Mouse (Mus musculus): ENCODE data around the gene Gdap1l1. TPM values are rescaled to one million over a fixed set of nuclear protein-coding genes. Genes with fewer than 3 reads are reported as not detected.
"Not testable (repeated sequence)": the region's sequence is repeated elsewhere in the genome, so short reads cannot be mapped to it uniquely, and the experiment has no call there.

Gene Gdap1l1
- total RNA-seq, 2 experiments from 2014 or later, result not detected

DNA sequence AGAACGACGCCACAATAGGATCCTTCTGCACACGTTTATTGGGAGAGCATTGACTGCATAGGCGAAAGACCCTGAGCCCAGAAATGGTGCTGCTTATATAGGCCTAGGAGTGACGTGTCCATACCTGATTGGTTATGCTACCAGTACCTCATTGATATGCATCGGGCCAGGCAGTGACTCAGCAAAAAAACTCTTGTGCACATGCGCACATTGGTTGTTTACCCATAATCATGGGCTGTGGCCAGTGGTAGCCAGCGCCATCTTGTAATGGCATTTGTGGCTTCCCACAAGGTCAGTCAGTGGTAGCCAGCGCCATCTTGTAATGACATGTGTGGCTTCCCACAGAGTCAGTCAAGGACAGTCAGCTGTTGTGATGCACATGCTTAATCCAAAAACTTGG lies 23.0 kb downstream of the Gdap1l1 start:
- ATAC-seq (replicated peaks; ENCODE audit: low FRiP score, low TSS enrichment, poor library complexity, severe bottlenecking), result not testable (repeated sequence)

- ATAC-seq (replicated peaks; ENCODE audit: low FRiP score, low TSS enrichment, poor library complexity, severe bottlenecking), result no peak
Observed at GRCm38 (mm10) chr2:163462386-163462785, 24.1 kb downstream of the Gdap1l1 start.

GRCm38 (mm10) chr2:163462801-163463200 lies 24.5 kb downstream of the Gdap1l1 start:
- no peak for ATAC-seq (replicated peaks; ENCODE audit: low FRiP score, low TSS enrichment, poor library complexity, severe bottlenecking)

- no peak for ATAC-seq (replicated peaks; ENCODE audit: low FRiP score, low TSS enrichment, poor library complexity, severe bottlenecking)
Observed at GRCm38 (mm10) chr2:163463251-163463769, 25.0 kb downstream of the Gdap1l1 start.

- ATAC-seq (replicated peaks; ENCODE audit: low FRiP score, low TSS enrichment, poor library complexity, severe bottlenecking), result no peak
Observed at GRCm38 (mm10) chr2:163463998-163464397, 25.7 kb downstream of the Gdap1l1 start.

GRCm38 (mm10) chr2:163464562-163464961 lies 26.3 kb downstream of the Gdap1l1 start:
- no peak for ATAC-seq (replicated peaks; ENCODE audit: low FRiP score, low TSS enrichment, poor library complexity, severe bottlenecking)

- ATAC-seq (replicated peaks; ENCODE audit: low FRiP score, low TSS enrichment, poor library complexity, severe bottlenecking), result no peak
Observed at GRCm38 (mm10) chr2:163466771-163467170, 28.5 kb downstream of the Gdap1l1 start.

- ATAC-seq (replicated peaks; ENCODE audit: low FRiP score, low TSS enrichment, poor library complexity, severe bottlenecking), result no peak
Observed at GRCm38 (mm10) chr2:163467585-163467984, 29.3 kb downstream of the Gdap1l1 start.

GRCm38 (mm10) chr2:163468866-163469265 lies 30.6 kb downstream of the Gdap1l1 start:
- no peak for ATAC-seq (replicated peaks; ENCODE audit: low FRiP score, low TSS enrichment, poor library complexity, severe bottlenecking)

GRCm38 (mm10) chr2:163469711-163470110 lies 31.4 kb downstream of the Gdap1l1 start:
- ATAC-seq (replicated peaks; ENCODE audit: low FRiP score, low TSS enrichment, poor library complexity, severe bottlenecking), result no peak

DNA sequence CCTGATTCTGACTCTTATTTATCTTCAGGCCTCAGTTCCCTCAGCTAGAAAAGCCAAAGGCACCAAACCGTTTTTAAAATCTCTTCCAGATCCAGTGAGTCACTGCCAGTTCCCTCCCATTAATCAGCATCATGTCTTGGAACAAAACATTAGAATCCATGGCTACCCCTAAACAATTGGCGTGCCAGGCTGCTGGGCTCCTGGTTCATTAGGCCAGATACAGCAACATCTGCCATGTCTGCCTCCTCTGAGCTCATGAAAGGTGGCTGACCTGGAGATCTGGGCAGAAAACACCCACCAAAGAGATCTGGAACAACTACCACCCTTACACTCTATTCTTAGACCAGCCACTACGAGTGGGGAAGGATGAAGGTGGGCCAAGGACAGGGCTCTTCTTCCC lies 32.9 kb downstream of the Gdap1l1 start:
- ATAC-seq (replicated peaks; ENCODE audit: low FRiP score, low TSS enrichment, poor library complexity, severe bottlenecking), result no peak

GRCm38 (mm10) chr2:163471710-163472465 lies 33.6 kb downstream of the Gdap1l1 start:
- ATAC-seq (replicated peaks; ENCODE audit: low FRiP score, low TSS enrichment, poor library complexity, severe bottlenecking), result peak; percentile 78

DNA sequence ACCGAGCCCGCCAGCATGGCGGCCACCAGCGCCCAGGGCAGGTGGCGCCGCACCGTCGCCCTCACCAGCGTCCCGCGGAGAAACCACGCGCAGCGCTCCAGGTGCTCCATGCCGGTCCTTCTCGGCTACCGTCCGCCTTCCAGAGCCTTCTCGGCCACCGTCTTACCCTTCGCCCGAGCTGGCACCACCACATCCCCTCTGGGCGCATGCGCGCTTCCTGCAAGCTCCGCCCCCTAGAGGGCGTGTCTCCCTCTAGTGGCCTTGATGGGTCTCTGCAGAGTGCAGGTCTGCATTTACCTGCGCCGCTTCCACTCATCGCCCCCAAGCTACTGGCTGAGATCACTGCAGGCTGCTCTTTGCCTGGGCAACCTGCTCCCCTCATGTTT lies 34.2 kb downstream of the Gdap1l1 start, which contains the start of gene Fitm2:
Gene Fitm2 (minus strand): TSS at position 164 of the 386 bp plus-strand sequence.
- ATAC-seq (replicated peaks; ENCODE audit: low FRiP score, low TSS enrichment, poor library complexity, severe bottlenecking), result peak; percentile 94

GRCm38 (mm10) chr2:163480191-163480825 lies 42.0 kb downstream of the Gdap1l1 start:
- peak; percentile 57 for ATAC-seq (replicated peaks; ENCODE audit: low FRiP score, low TSS enrichment, poor library complexity, severe bottlenecking)

- 0 out of 2 replicates have a peak, but pooled peaks have one; percentile 44 for ATAC-seq (replicated peaks; ENCODE audit: low FRiP score, low TSS enrichment, poor library complexity, severe bottlenecking)
Observed at GRCm38 (mm10) chr2:163481539-163482029, 43.3 kb downstream of the Gdap1l1 start.

DNA sequence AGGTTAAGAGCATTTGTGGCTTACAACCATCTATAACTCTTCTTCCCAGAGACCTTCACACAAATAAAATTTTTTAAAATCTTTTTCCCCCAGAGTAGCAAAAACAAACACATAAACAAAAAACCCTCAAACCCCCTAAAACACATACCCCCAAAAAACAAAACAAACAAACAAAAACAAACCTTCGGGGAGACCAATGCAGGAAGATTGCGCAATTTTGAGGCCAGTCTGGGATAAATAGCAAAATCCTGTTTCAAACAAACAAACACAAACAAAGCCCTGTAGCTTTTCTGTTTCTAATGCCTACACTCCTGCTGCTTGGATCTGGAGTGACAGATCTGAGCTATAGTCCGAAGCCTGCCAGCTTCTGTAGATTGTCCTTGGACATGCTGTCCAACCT lies 49.1 kb downstream of the Gdap1l1 start:
- ATAC-seq (replicated peaks; ENCODE audit: low FRiP score, low TSS enrichment, poor library complexity, severe bottlenecking), result no peak

DNA sequence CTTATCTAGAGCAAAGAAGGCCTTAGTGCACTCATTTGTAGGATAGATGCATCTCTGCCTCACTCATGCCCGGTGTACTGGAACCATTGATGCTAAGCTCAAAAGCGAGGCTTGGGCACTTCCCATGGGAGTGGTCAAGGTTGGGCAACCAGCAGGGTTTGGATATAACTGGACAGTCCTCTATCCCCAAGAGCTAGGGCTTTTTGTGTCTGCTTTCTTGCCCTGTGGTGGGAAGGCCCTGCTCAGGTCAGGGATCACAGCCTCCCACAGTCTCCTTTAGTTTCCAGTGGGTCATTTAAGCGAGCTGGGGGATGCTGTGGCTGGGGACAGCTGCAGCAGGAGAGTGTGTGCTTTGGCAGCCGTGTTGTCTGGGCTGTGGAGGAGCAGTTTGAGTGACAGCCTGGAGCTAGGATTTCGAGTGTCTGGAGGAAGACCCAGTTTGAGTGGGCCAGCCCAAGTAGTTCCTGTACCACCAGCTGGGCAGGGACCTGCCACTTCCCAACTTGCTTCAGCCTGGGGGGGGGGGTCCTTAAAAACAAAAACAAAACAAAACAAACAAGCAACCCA lies 51.5 kb downstream of the Gdap1l1 start:
- no peak for ATAC-seq (replicated peaks; ENCODE audit: low FRiP score, low TSS enrichment, poor library complexity, severe bottlenecking)

- no peak for ATAC-seq (replicated peaks; ENCODE audit: low FRiP score, low TSS enrichment, poor library complexity, severe bottlenecking)
Observed at GRCm38 (mm10) chr2:163490656-163491055, 52.4 kb downstream of the Gdap1l1 start.

DNA sequence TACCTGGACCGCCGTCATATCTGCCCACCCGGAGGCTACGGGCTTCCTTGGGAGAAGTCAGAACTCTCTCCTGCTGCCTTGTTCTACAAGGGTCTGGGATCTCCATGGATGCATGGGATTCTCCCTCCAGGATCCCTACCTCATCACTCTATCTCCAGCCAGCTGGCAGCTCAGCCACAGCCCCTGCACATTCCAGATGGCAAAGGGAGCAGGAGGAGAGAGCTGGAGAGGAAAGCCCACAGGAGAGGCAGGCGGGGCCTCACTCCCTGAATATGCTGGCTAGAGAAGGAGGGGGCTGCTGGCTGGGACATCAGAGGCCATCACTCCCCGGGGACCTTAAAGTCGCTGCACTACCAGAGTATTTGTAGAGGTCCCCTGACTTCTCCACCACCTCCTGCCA lies 53.1 kb downstream of the Gdap1l1 start:
- ATAC-seq (replicated peaks; ENCODE audit: low FRiP score, low TSS enrichment, poor library complexity, severe bottlenecking), result no peak

- ATAC-seq (replicated peaks; ENCODE audit: low FRiP score, low TSS enrichment, poor library complexity, severe bottlenecking), result no peak
Observed at GRCm38 (mm10) chr2:163492018-163492417, 53.7 kb downstream of the Gdap1l1 start, which contains the start of gene R3hdml. R3hdml (plus strand) TSS chr2:163492318.
